Mouse (Mus musculus) myocyte (in vitro differentiated cells): ENCODE data around the gene Tk2.
"Not testable (repeated sequence)": the region's sequence is repeated elsewhere in the genome, so short reads cannot be mapped to it uniquely, and the experiment has no call there.

Source experiments
- CEBPB ChIP-seq: IDR thresholded peaks from 2 replicates; pipeline ENCODE4 v1.6.1; 2011; ENCODE audit warnings: mild to moderate bottlenecking, moderate library complexity; ENCODE audit not compliant: poor library complexity, insufficient read depth, severe bottlenecking
- E2F4 ChIP-seq: IDR thresholded peaks from one replicate; pipeline ENCODE4 v1.6.1; 2011; ENCODE audit warnings: mild to moderate bottlenecking, control low read depth, moderate library complexity; ENCODE audit not compliant: insufficient read depth
- MAX ChIP-seq: IDR thresholded peaks from one replicate; pipeline ENCODE4 v1.6.1; 2011; ENCODE audit warnings: low read depth, mild to moderate bottlenecking, control low read depth
- MYOD1 ChIP-seq, 3 experiments: IDR thresholded peaks; one replicate each; pipeline ENCODE4 v1.6.1; 2011; ENCODE audit warnings: control low read depth in 2 of 3, low read depth in 2 of 3, mild to moderate bottlenecking in 2 of 3, moderate library complexity in 1 of 3; ENCODE audit not compliant: insufficient read length in 2 of 3, control insufficient read depth in 1 of 3
- MYOG ChIP-seq, 3 experiments: IDR thresholded peaks; one replicate each; pipeline ENCODE4 v1.6.1; 2011; ENCODE audit warnings: control low read depth in 2 of 3, low read depth in 2 of 3, mild to moderate bottlenecking in 2 of 3; ENCODE audit not compliant: insufficient read length in 2 of 3, control insufficient read depth in 1 of 3, insufficient read depth in 1 of 3
- POLR2A ChIP-seq: IDR thresholded peaks from one replicate; pipeline ENCODE4 v1.6.1; 2011; ENCODE audit warnings: low read depth, mild to moderate bottlenecking, control low read depth, moderate library complexity; ENCODE audit not compliant: insufficient read length
- REST ChIP-seq: IDR thresholded peaks from one replicate; pipeline ENCODE4 v1.6.1; 2011; ENCODE audit warnings: mild to moderate bottlenecking, control low read depth, moderate library complexity; ENCODE audit not compliant: insufficient read depth, insufficient read length
- SRF ChIP-seq: IDR thresholded peaks from one replicate; pipeline ENCODE4 v1.6.1; 2011; ENCODE audit warnings: low read depth; ENCODE audit not compliant: control insufficient read depth, insufficient read length
- TCF12 ChIP-seq: IDR thresholded peaks from one replicate; pipeline ENCODE4 v1.6.1; 2011; ENCODE audit warnings: mild to moderate bottlenecking, control low read depth; ENCODE audit not compliant: poor library complexity, insufficient read depth, severe bottlenecking
- TCF3 ChIP-seq: IDR thresholded peaks from one replicate; pipeline ENCODE4 v1.6.1; 2011; ENCODE audit warnings: low read depth, control low read depth; ENCODE audit not compliant: insufficient read length
- USF1 ChIP-seq: IDR thresholded peaks from one replicate; pipeline ENCODE4 v1.6.1; 2011; ENCODE audit warnings: low read depth, mild to moderate bottlenecking, control low read depth, moderate library complexity

DNA sequence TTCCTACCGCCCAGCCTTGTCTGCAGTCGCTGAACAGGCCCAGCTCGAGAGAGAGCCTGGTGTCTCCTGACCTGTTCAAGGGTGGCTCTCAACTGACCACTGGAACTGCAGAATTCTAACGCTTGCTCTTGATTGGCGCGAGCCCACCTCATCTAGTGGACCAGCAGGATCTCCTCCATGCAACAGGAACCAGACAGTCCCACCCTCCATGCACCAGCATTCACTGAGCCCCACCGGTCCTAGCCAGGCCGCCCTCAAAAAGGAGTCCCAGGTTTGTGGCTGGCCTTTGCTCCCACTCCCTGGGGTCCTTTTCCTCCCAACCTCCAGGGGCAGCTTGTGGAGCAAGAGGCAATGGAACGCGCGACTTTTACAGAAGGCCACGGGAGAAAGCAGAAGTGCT is 44.7 kb upstream of the Tk2 start, which contains the start of gene Cmtm2a:
- TF ChIP-seq POLR2A; E2F4; CEBPB; TCF12; TCF3; MYOD1 (IDR thresholded peaks at IDR 0.05; ENCODE audit: control insufficient read depth in 1 of 3, insufficient read length in 2 of 3, low read depth in 2 of 3); MAX; USF1; MYOG (IDR thresholded peaks at IDR 0.05; ENCODE audit: control insufficient read depth in 1 of 3, insufficient read depth in 1 of 3, insufficient read length in 2 of 3, low read depth in 2 of 3); REST; SRF: not testable (repeated sequence)
